Mouse (Mus musculus) kidney, postnatal 0 days (tissue): ENCODE measurements at regions not wholly inside any gene's neighbourhood (a gene's known extent, or its start where the extent isn't known, plus 50 kb on each side); places are given as distances from the start of the nearest gene placed in this dataset.

Experiments used
- ATAC-seq: fragments of 200-750 bp; cut with Nextera tagmentation; replicated peaks from 2 replicates; pipeline ENCODE4 v1.8.0; 2017; ENCODE audit warnings: low read depth, moderate number of reproducible peaks, moderate TSS enrichment, moderate library complexity; ENCODE audit not compliant: low FRiP score
- DNase-seq: peaks from one replicate; pipeline ENCODE4 v3.0.0-alpha.2; 2016; ENCODE audit warnings: low spot score
- H3K27ac ChIP-seq: fragments of 300-500 bp; sonication (generic); 2 replicates; pipeline ENCODE4 v1.5.1; 2014; ENCODE audit warnings: mild to moderate bottlenecking
- H3K27me3 ChIP-seq: fragments of 300-500 bp; sonication (generic); 2 replicates; pipeline ENCODE4 v1.6.1; 2014; ENCODE audit warnings: low read length, mixed read lengths; ENCODE audit not compliant: insufficient read depth
- H3K36me3 ChIP-seq: fragments of 300-500 bp; sonication (generic); 2 replicates; pipeline ENCODE4 v1.6.1; 2014; ENCODE audit warnings: low read length, mixed read lengths; ENCODE audit not compliant: insufficient read depth
- H3K4me1 ChIP-seq: fragments of 300-500 bp; sonication (generic); replicated peaks from 2 replicates; pipeline ENCODE4 v1.6.1; 2014; ENCODE audit warnings: antibody characterized with exemption, low read length, mixed read lengths; ENCODE audit not compliant: insufficient read depth
- H3K4me2 ChIP-seq: fragments of 300-500 bp; sonication (generic); 2 replicates; pipeline ENCODE4 v1.6.1; 2014; ENCODE audit warnings: mild to moderate bottlenecking, low read length, moderate library complexity, mixed read lengths
- H3K4me3 ChIP-seq: fragments of 300-500 bp; sonication (generic); replicated peaks from 2 replicates; pipeline ENCODE4 v1.5.1; 2014; ENCODE audit warnings: low read depth, low read length
- H3K9ac ChIP-seq: fragments of 300-500 bp; sonication (generic); 2 replicates; pipeline ENCODE4 v1.6.1; 2014; ENCODE audit warnings: low read depth, low read length
- H3K9me3 ChIP-seq: fragments of 300-500 bp; sonication (generic); replicated peaks from 2 replicates; pipeline ENCODE4 v1.6.1; 2016; ENCODE audit warnings: low read length, inconsistent platforms, mixed read lengths
- CTCF ChIP-seq: IDR thresholded peaks from 2 replicates; pipeline ENCODE4 v1.5.1; 2016; ENCODE audit warnings: antibody characterized with exemption, low read depth, mild to moderate bottlenecking, moderate library complexity
- WGBS: fragments of 180-500 bp; shearing (Covaris S2); extraction: QIAGEN DNeasy Blood & Tissue Kit; methylation state at CpG from one replicate; pipeline ENCODE4 v1.1.7; 2014; 5-methylcytosine and 5-hydroxymethylcytosine counted together

DNA sequence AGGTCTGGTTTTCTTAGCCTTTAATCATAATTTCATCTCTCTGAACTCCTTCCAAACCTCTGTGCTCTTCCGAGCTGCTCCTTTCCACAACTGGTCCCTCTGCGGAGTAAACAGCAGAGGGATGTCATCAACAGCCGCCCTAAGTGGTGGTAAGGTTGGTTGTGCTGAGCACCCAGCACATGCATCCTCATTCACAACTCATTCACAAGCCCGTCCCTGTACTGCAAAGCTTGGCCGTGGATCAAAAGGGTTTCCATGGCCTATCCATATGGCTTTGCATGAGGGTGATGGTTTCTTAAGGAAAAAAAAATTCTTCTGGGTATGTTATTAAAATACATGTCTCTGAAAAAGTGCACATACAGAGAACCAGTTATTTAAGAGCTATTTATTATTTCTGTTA, 828.6 kb upstream of the Sox9 start:
- ATAC-seq (no peak), DNase-seq (no peak)
- Histone ChIP-seq H3K27me3 (no peaks in the 10 kb centered on the region), H3K4me2 (no peak overlapping the region), H3K27ac (no peak overlapping the region), H3K9me3 (no peaks in the 10 kb centered on the region), H3K36me3 (no peaks in the 10 kb centered on the region), H3K4me1 (no peaks in the 10 kb centered on the region), H3K4me3 (no peak overlapping the region), H3K9ac (no peak overlapping the region)
- TF ChIP-seq CTCF = no peak
- 75% methylated on average over 5 of the region's 5 CpGs for WGBS

GRCm38 (mm10) chr11:111957721-111958287, 824.2 kb upstream of the Sox9 start:
- no peaks in the 10 kb centered on the region for H3K4me1 ChIP-seq
- H3K9ac ChIP-seq = no peak overlapping the region
- no peaks in the 10 kb centered on the region for H3K36me3 ChIP-seq
- ATAC-seq (no peak), DNase-seq (no peak)
- H3K4me3 ChIP-seq = no peak overlapping the region
- no peaks in the 10 kb centered on the region for H3K27me3 ChIP-seq
- TF ChIP-seq CTCF = no peak
- no peaks in the 10 kb centered on the region for H3K9me3 ChIP-seq
- H3K4me2 ChIP-seq = no peak overlapping the region
- no peak overlapping the region for H3K27ac ChIP-seq
- WGBS = 70% methylated on average over 5 of the region's 5 CpGs

GRCm38 (mm10) chr11:111961047-111961837, 820.8 kb upstream of the Sox9 start:
- H3K4me3 ChIP-seq = no peak overlapping the region
- DNase-seq (no peak), ATAC-seq (no peak)
- H3K9ac ChIP-seq = no peak overlapping the region
- no peaks in the 10 kb centered on the region for H3K4me1 ChIP-seq
- H3K27me3 ChIP-seq = no peaks in the 10 kb centered on the region
- no peaks in the 10 kb centered on the region for H3K9me3 ChIP-seq
- no peak overlapping the region for H3K27ac ChIP-seq
- WGBS = 43% methylated on average over 10 of the region's 10 CpGs
- no peaks in the 10 kb centered on the region for H3K36me3 ChIP-seq
- H3K4me2 ChIP-seq = no peak overlapping the region
- no peak for TF ChIP-seq CTCF

DNA sequence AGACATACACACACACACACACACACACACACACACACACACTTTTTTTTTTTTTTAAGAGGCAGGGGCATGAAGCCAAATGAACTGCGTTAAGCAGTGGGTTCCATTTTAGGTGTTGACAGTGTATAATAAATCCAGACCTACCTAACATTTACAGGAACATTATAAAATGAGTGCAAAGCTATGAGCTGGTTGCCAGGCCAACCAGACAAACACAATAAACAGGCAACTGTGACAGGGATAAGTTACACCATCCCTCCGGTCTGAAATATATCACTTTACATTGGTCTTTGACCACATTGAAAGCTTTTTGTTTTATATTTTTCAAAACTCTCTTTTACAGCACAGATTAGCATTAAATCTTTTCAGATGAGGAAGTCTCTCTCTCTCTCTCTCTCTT, 820.2 kb upstream of the Sox9 start:
- Histone ChIP-seq H3K9ac (no peak overlapping the region), H3K36me3 (no peaks in the 10 kb centered on the region), H3K4me3 (no peak overlapping the region), H3K4me2 (no peak overlapping the region), H3K9me3 (no peaks in the 10 kb centered on the region), H3K4me1 (no peaks in the 10 kb centered on the region), H3K27me3 (no peaks in the 10 kb centered on the region), H3K27ac (no peak overlapping the region)
- WGBS = 29% methylated on average over 2 of the region's 2 CpGs
- ATAC-seq = no peak
- TF ChIP-seq CTCF = no peak
- DNase-seq = peak; percentile 60

DNA sequence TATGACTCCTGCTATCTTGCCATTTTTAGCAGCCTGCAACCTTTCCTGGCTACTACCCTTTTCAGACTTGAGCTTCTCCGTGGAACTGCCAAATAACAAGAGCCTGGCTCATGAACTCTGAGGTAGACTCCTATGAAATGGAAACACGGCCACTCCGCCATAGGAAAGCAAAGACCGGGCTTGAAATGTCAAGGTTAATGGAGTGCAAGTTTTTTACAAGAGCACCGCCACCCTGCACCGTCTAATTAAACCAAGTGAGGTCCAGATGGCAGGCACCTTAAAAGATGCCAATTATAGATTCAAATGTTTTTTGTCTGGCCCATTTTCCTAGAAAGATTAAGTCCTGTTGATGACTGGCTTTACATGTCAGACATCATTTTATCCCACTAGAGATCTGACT, 818.0 kb upstream of the Sox9 start:
- ATAC-seq = no peak
- H3K27ac ChIP-seq = no peak overlapping the region
- H3K27me3 ChIP-seq = no peaks in the 10 kb centered on the region
- no peaks in the 10 kb centered on the region for H3K9me3 ChIP-seq
- H3K4me1 ChIP-seq = no peaks in the 10 kb centered on the region
- H3K4me2 ChIP-seq = no peak overlapping the region
- WGBS = 49% methylated on average over 6 of the region's 6 CpGs
- H3K4me3 ChIP-seq = no peak overlapping the region
- no peak for TF ChIP-seq CTCF
- H3K36me3 ChIP-seq = no peaks in the 10 kb centered on the region
- H3K9ac ChIP-seq = no peak overlapping the region
- no peak for DNase-seq

DNA sequence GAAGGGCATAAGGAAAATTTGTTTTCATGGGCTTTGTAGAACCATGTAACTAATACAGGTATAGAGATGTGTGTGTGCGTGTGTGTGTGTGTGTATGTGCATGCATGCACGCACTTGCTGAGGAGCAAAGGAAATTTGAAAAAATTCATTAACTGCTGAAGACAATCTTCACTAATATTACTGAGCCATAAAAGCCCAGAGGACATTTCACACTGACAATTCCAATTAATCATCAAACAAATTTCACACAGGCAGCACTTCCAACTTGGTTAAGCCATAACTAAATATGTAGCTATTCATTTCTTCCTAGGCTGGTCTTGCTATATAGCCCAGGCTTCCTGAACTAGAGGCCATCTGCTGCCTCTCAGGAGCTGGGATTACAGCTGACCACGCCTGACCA, 815.6 kb upstream of the Sox9 start:
- no peak for ATAC-seq
- no peak for TF ChIP-seq CTCF
- 89% methylated on average over 3 of the region's 3 CpGs for WGBS
- H3K9me3 ChIP-seq = no peaks in the 10 kb centered on the region
- H3K36me3 ChIP-seq = no peaks in the 10 kb centered on the region
- H3K4me2 ChIP-seq = no peak overlapping the region
- H3K27ac ChIP-seq = no peak overlapping the region
- H3K4me3 ChIP-seq = no peak overlapping the region
- no peak overlapping the region for H3K9ac ChIP-seq
- H3K4me1 ChIP-seq = no peaks in the 10 kb centered on the region
- no peak for DNase-seq
- H3K27me3 ChIP-seq = no peaks in the 10 kb centered on the region
